Mouse (Mus musculus) embryonic facial prominence, embryonic 15.5 days (tissue): ENCODE data around the gene Elac2. TPM values are rescaled to one million over a fixed set of nuclear protein-coding genes. Genes with fewer than 3 reads are reported as not detected.

Source experiments
- ATAC-seq: fragments of 200-750 bp; cut with Nextera tagmentation; 2 replicates; pipeline ENCODE4 v1.8.0; 2017; ENCODE audit warnings: low read depth, moderate TSS enrichment; ENCODE audit not compliant: insufficient number of reproducible peaks, low FRiP score, low TSS enrichment
- H3K27ac ChIP-seq: fragments of 300-500 bp; sonication (generic); replicated peaks from 2 replicates; pipeline ENCODE4 v1.5.1; 2015; ENCODE audit warnings: mild to moderate bottlenecking, inconsistent platforms
- H3K27me3 ChIP-seq: fragments of 300-500 bp; sonication (generic); 2 replicates; pipeline ENCODE4 v1.6.1; 2015; ENCODE audit warnings: inconsistent platforms
- H3K36me3 ChIP-seq: fragments of 300-500 bp; sonication (generic); 2 replicates; pipeline ENCODE4 v1.6.1; 2015; ENCODE audit warnings: mild to moderate bottlenecking, inconsistent platforms
- H3K4me1 ChIP-seq: fragments of 300-500 bp; sonication (generic); 2 replicates; pipeline ENCODE4 v1.6.1; 2015; ENCODE audit warnings: inconsistent platforms
- H3K4me2 ChIP-seq: fragments of 300-500 bp; sonication (generic); replicated peaks from 2 replicates; pipeline ENCODE4 v1.6.1; 2015; ENCODE audit warnings: mild to moderate bottlenecking, inconsistent platforms
- H3K4me3 ChIP-seq: fragments of 300-500 bp; sonication (generic); replicated peaks from 2 replicates; pipeline ENCODE4 v1.5.1; 2015; ENCODE audit warnings: mild to moderate bottlenecking, inconsistent platforms
- H3K9ac ChIP-seq: fragments of 300-500 bp; sonication (generic); 2 replicates; pipeline ENCODE4 v1.6.1; 2015; ENCODE audit warnings: inconsistent platforms
- H3K9me3 ChIP-seq: fragments of 300-500 bp; sonication (generic); replicated peaks from 2 replicates; pipeline ENCODE4 v1.6.1; 2016; ENCODE audit warnings: inconsistent platforms
- WGBS: fragments of 180-500 bp; shearing (Covaris S2); methylation state at CpG from one replicate; pipeline ENCODE4 v1.1.7; 2015; 5-methylcytosine and 5-hydroxymethylcytosine counted together
- polyA plus RNA-seq: library from polyadenylated mRNA; unstranded; fragments of >200 nt; fragmentation: Nextera tagmentation; extraction: Ambion mirVana; gene quantifications from 2 replicates; pipeline ENCODE4 v1.2.1, GENCODE M21; 2015

Gene Elac2
- polyA plus RNA-seq, 1 experiment from 2014 or later = 25.9 TPM

DNA sequence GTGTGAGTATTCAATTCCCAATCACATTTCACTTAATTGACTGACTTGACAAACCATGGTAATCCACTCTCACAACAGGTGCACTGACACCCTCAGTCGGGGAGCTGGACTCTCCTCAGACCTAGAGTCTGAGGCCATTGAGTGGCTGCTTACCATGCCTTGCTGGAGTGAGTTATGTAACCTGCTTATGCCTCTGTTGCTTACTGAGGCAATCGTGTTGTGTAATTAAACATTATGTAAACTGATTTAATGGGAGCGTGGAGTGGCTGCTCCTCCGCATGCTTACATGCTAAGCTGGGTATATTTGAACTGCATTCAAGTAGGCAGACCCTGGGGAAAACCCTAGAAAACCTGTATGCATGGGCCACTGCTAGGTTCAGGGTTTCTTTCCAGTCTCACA lies 41.9 kb downstream of the Elac2 start:
- H3K4me2 ChIP-seq = no peak overlapping the region
- H3K9ac ChIP-seq = no peak overlapping the region
- H3K27ac ChIP-seq = no peak overlapping the region
- no peaks in the 10 kb centered on the region for H3K4me1 ChIP-seq
- no peaks in the 10 kb centered on the region for H3K9me3 ChIP-seq
- 75% methylated on average over 4 of the region's 4 CpGs for WGBS
- no peaks in the 10 kb centered on the region for H3K27me3 ChIP-seq
- no peaks in the 10 kb centered on the region for H3K36me3 ChIP-seq
- no peak for ATAC-seq
- H3K4me3 ChIP-seq = no peak overlapping the region

DNA sequence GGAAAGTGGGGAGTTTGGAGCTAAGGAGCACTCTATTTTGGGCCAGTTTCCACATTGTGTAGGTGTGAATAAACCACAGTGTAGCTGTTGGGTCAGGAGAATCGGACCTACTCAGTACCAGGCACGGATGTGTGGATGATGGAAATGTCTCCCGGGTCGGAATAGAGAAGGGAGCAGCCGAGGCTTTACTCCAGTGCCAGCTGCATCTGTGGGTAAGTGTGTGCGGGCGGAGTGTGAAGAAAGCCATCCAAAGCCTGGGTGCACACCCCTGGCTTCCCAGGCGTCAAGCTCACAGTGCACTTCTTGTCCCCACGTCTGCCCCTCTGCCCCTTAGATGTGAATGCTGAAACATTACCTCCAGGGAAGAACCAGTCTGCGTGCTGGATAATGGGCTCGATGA lies 43.9 kb downstream of the Elac2 start:
- no peaks in the 10 kb centered on the region for H3K27me3 ChIP-seq
- ATAC-seq = no peak

DNA sequence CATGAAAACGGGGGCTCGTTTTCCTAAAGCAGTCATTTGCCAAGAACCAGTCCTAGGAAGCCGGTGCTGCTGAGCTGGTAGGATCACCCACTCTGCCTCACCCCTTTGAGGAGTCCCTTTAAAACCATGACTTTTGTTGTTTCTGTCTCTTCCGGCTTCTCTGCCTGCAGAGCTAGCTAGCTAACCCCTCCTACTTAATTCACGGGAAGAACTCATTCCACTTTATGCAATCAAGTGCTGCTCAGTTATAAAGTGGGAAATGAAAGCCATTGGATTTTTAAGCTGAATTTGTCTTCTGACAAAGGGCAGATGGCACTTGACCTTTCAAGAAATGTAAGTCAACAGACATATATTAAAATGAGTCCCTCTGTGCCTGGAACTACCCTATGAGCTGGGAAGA lies 49.2 kb downstream of the Elac2 start:
- no peak for ATAC-seq
- H3K27ac ChIP-seq = no peak overlapping the region
- no peaks in the 10 kb centered on the region for H3K9me3 ChIP-seq
- H3K36me3 ChIP-seq = peaks cover 3% of the 10 kb centered on the region; the same call in 1 of the 2 replicates
- no peak overlapping the region for H3K9ac ChIP-seq
- no peaks in the 10 kb centered on the region for H3K4me1 ChIP-seq
- no peaks in the 10 kb centered on the region for H3K27me3 ChIP-seq
- no peak overlapping the region for H3K4me3 ChIP-seq
- H3K4me2 ChIP-seq = no peak overlapping the region
- 54% methylated on average over 5 of the region's 5 CpGs for WGBS

More for the DNA sequence above, 43.9 kb downstream of the Elac2 start:
- Histone ChIP-seq H3K9me3 (no peaks in the 10 kb centered on the region), H3K4me3 (no peak overlapping the region), H3K9ac (no peak overlapping the region), H3K4me2 (no peak overlapping the region), H3K4me1 (no peaks in the 10 kb centered on the region), H3K27ac (no peak overlapping the region), H3K36me3 (peaks cover 3% of the 10 kb centered on the region; the same call in 1 of the 2 replicates)
- 90% methylated on average over 11 of the region's 11 CpGs for WGBS

DNA sequence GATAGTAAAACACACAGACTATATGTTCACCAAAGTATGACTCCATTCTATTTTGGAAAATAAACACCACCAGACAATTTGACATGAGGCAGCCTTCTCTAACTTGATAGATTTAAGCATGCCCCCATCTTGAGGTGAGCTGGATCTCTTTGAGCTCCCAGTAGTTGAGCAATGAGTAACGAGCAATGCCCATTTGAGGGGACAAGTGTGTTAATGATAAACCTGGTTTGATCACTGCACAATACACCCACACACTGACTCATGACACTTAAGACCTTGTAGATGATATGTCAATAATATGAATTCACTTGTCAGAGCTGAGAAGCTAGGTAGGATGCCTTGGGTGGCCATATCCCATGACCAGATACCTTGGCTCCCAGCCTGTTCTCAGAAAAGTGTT lies 51.4 kb downstream of the Elac2 start:
- Histone ChIP-seq H3K36me3 (peaks cover 3% of the 10 kb centered on the region; the same call in 1 of the 2 replicates), H3K27me3 (no peaks in the 10 kb centered on the region), H3K9ac (no peak overlapping the region), H3K27ac (no peak overlapping the region), H3K4me1 (no peaks in the 10 kb centered on the region), H3K4me3 (no peak overlapping the region), H3K4me2 (no peak overlapping the region), H3K9me3 (no peaks in the 10 kb centered on the region)
- ATAC-seq = no peak
- WGBS = 62% methylated on average over 1 of the region's 1 CpGs

DNA sequence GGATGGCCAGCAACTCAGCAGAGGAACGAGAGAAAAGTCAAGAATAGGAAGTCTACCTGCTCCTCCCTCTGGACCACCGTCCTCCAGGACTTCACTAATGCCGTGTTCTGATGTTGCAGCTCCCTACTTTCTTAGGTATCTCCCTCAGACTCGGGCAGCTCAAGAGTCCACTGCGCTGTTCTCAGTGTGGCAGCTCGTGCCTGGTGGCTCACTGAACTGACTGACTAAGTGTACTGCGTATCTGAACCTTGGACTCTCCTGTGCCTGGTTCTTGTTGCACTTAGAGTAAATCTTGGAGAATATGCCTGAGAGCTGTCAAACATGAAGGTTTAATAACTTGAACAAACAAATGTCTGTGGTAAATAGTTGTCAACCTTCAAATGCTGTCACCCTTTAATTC lies 53.4 kb downstream of the Elac2 start:
- H3K27ac ChIP-seq = no peak overlapping the region
- H3K4me1 ChIP-seq = no peaks in the 10 kb centered on the region
- H3K9me3 ChIP-seq = no peaks in the 10 kb centered on the region
- 88% methylated on average over 7 of the region's 7 CpGs for WGBS
- H3K4me2 ChIP-seq = no peak overlapping the region
- H3K9ac ChIP-seq = no peak overlapping the region
- no peak for ATAC-seq
- H3K27me3 ChIP-seq = no peaks in the 10 kb centered on the region
- no peaks in the 10 kb centered on the region for H3K36me3 ChIP-seq
- H3K4me3 ChIP-seq = no peak overlapping the region

DNA sequence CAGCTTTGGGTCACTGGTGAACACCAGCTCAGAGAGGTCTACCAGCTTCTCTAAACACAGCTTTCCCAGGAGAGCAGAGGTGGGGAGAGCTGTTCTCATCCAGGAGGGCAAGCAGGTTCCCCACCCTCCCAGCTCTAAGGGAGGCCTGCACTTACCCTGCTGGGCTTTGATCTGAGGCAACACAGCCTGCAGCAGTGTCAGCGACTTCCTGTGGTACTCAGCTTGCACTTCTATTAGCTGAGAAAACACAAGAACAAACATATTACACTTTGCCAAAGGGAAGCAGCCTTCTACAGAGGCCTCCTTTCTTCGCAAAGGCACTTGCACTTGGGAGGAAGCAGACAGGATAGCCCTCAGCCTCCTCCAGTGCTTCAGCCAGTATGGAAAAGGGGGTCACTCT lies 60.2 kb downstream of the Elac2 start:
- H3K4me3 ChIP-seq = no peak overlapping the region

DNA sequence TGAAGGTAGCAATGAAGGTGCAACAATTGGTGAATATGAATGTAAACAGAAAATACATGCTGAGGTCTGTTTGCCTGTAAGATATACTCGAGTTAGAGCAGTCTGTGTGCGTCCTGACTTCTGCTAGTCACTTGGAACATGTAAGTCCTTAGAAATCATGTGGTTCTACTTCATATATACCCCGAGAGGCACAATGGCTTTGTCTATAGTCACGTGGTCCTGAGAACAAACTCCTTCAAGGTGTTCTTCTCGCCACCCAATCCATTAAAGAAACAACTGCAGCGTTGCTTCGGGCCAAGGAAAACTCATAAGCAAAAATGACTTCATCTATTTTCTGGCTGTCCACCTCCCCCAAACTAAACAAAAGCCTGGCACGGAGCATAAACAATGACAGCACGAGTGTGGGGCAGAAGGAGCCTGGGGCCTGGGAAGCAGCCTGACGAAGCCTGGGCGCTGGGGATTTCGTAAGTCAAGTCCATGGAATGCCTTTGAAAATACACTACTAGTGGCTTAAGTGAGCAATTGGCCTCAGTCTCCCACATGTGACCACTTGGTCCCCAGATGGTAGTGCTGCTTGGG lies 60.8 kb downstream of the Elac2 start:
- Histone ChIP-seq H3K27ac (peak overlapping the region; percentile 9; the same call in 1 of the 2 replicates), H3K36me3 (no peaks in the 10 kb centered on the region), H3K9me3 (no peaks in the 10 kb centered on the region), H3K4me2 (no peak overlapping the region), H3K27me3 (no peaks in the 10 kb centered on the region), H3K4me1 (peaks cover 9% of the 10 kb centered on the region; the same call in 1 of the 2 replicates), H3K9ac (no peak overlapping the region), H3K4me3 (no peak overlapping the region)
- WGBS = 42% methylated on average over 12 of the region's 12 CpGs
- ATAC-seq = no peak

More for the DNA sequence above, 60.2 kb downstream of the Elac2 start:
- no peaks in the 10 kb centered on the region for H3K9me3 ChIP-seq
- no peak overlapping the region for H3K4me2 ChIP-seq
- WGBS = 45% methylated on average over 2 of the region's 2 CpGs
- H3K27me3 ChIP-seq = no peaks in the 10 kb centered on the region
- no peak for ATAC-seq
- no peaks in the 10 kb centered on the region for H3K36me3 ChIP-seq
- no peak overlapping the region for H3K9ac ChIP-seq
- H3K4me1 ChIP-seq = peaks cover 9% of the 10 kb centered on the region; the same call in 1 of the 2 replicates
- H3K27ac ChIP-seq = 0 out of 2 replicates have a peak overlapping the region, but pooled peaks have one; percentile 11

DNA sequence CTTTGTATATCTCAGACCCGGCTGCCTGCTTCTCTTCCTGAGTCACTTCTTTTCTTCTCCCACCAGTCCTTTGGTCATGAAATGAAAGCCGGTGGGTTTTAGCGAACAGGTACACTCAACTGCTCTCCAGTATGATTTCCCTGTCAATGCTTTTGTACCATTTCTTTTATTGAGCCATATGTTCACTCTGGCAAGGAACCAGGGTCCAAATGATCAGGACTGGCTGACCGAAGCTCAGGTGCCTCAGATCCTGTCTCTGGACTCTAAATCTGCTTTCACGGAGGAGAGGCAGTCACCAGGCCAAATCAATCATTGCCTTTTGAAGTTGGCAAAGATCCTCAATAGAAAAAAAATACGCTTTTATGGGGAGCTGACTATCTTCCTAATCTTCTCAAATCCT lies 61.7 kb downstream of the Elac2 start:
- H3K27ac ChIP-seq = no peak overlapping the region

DNA sequence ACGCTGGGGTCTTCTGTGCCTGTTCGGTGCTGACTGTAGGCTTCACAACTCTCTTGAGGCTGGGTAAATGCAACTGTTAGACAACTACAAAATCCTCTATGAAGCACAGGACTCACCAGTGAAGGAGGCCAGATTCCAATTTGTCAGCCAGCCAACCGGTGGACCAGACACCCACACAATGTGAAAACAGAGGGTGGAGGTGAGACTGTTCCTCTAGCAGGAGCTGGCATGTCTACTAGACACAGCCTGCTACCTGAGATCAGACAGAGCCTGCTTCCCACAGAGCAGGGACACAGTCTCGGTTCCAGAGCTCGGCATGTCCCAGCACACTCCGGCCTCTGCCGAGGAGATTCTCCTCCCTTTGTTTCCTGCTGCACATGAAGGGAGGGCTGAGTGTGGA lies 70.3 kb downstream of the Elac2 start:
- Histone ChIP-seq H3K4me1 (peaks cover 13% of the 10 kb centered on the region; the same call in 1 of the 2 replicates), H3K36me3 (no peaks in the 10 kb centered on the region), H3K27ac (peak overlapping the region; percentile 65; the same call in 1 of the 2 replicates), H3K9ac (no peak overlapping the region), H3K4me3 (no peak overlapping the region), H3K4me2 (no peak overlapping the region), H3K27me3 (no peaks in the 10 kb centered on the region), H3K9me3 (no peaks in the 10 kb centered on the region)
- ATAC-seq = no peak
- WGBS = 52% methylated on average over 7 of the region's 7 CpGs

More for the DNA sequence above, 61.7 kb downstream of the Elac2 start:
- H3K27me3 ChIP-seq = no peaks in the 10 kb centered on the region
- no peak overlapping the region for H3K9ac ChIP-seq
- H3K4me3 ChIP-seq = no peak overlapping the region
- WGBS = 80% methylated on average over 6 of the region's 6 CpGs
- no peak overlapping the region for H3K4me2 ChIP-seq
- no peaks in the 10 kb centered on the region for H3K9me3 ChIP-seq
- peaks cover 9% of the 10 kb centered on the region; the same call in 1 of the 2 replicates for H3K4me1 ChIP-seq
- no peak for ATAC-seq
- no peaks in the 10 kb centered on the region for H3K36me3 ChIP-seq

DNA sequence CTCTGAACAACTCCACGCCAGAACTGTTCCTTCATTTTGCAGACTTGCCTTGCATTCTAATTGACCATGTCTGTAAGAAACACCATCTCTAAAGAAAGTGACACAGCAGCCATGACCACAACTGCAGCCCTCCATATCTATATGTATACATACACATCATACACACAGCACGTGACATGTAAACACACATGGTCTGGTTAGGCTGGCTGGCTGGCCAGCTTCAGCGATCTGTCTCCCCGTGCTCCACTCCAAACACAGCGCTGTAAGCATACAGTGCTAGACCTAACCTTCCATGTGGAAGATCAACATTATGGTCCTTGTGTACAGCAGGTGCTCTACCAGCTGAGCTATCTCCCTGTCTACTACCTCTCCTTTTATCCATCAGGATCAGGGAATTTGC lies 72.0 kb downstream of the Elac2 start:
- Histone ChIP-seq H3K27me3 (no peaks in the 10 kb centered on the region), H3K27ac (no peak overlapping the region), H3K4me3 (no peak overlapping the region), H3K9ac (no peak overlapping the region), H3K4me1 (peaks cover 13% of the 10 kb centered on the region; the same call in 1 of the 2 replicates), H3K4me2 (no peak overlapping the region), H3K9me3 (no peaks in the 10 kb centered on the region), H3K36me3 (no peaks in the 10 kb centered on the region)
- ATAC-seq = no peak
- WGBS = 74% methylated on average over 5 of the region's 5 CpGs
